Mouse (Mus musculus): ENCODE data around the gene Stmnd1.

DNA sequence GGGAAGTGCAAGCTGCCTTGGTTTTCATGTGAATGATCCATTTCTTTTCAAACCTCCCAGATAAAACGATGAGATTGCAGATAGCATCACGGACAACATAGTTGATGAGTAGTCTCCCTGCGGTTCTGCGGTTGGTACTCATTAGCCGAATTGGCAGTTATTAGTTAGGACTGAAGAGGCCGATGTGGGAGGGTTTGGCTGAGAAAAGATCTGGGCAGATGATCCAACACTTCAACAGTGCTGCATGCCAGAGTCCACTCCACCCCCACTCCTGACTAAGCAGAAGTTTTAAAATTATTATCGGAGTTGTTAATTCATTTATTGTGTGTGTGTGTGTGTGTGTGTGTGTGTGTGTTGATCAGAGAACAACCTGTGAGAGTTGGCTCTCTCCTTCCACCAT is 34.7 kb upstream of the Stmnd1 start:
- no peak for TF ChIP-seq CTCF (IDR thresholded peaks at IDR 0.05; ENCODE audit: insufficient read depth, low read depth, low read length)
- no peak for TF ChIP-seq POLR2A (IDR thresholded peaks at IDR 0.05; ENCODE audit: insufficient read depth, low read depth, low read length)

All from olfactory bulb, adult 2 months (tissue).